Mouse (Mus musculus): ENCODE measurements around the gene Clca3b.
"Not testable (repeated sequence)": the region's sequence is repeated elsewhere in the genome, so short reads cannot be mapped to it uniquely, and the experiment has no call there.

Clca3b gene

GRCm38 (mm10) chr3:144849014-144849556, at the start of gene Clca3b:
TSS of gene Clca3b (minus strand) at chr3:144849357.
- DNase-seq (ENCODE audit: low spot score): not testable (repeated sequence)

GRCm38 (mm10) chr3:144897042-144897678, 48.0 kb upstream of the Clca3b start:
- DNase-seq (ENCODE audit: low spot score): no peak

- DNase-seq (ENCODE audit: low spot score): no peak
Measured at GRCm38 (mm10) chr3:144890246-144890758, 41.1 kb upstream of the Clca3b start.

GRCm38 (mm10) chr3:144886957-144887356, 37.8 kb upstream of the Clca3b start:
- DNase-seq (ENCODE audit: low spot score): no peak

- DNase-seq (ENCODE audit: low spot score): peak; percentile 20
Measured at GRCm38 (mm10) chr3:144872012-144872411, 22.9 kb upstream of the Clca3b start.

- DNase-seq (ENCODE audit: low spot score): no peak
Measured at GRCm38 (mm10) chr3:144849584-144849983, 427 bp upstream of the Clca3b start.

- no peak for DNase-seq (ENCODE audit: low spot score)
Measured at GRCm38 (mm10) chr3:144827257-144827656, 21.9 kb downstream of the Clca3b start.

GRCm38 (mm10) chr3:144825151-144825550, 24.0 kb downstream of the Clca3b start:
- peak; percentile 89 for DNase-seq (ENCODE audit: low spot score)

GRCm38 (mm10) chr3:144823331-144823730, 25.8 kb downstream of the Clca3b start:
- DNase-seq (ENCODE audit: low spot score): no peak

- DNase-seq (ENCODE audit: low spot score): no peak
Measured at GRCm38 (mm10) chr3:144820632-144821031, 28.5 kb downstream of the Clca3b start.

- not testable (repeated sequence) for DNase-seq (ENCODE audit: low spot score)
Measured at GRCm38 (mm10) chr3:144819219-144819618, 29.9 kb downstream of the Clca3b start, which contains the start of gene Clca3a2. TSS of gene Clca3a2 (minus strand) at chr3:144819494.

GRCm38 (mm10) chr3:144813336-144813735, 35.8 kb downstream of the Clca3b start:
- not testable (repeated sequence) for DNase-seq (ENCODE audit: low spot score)

GRCm38 (mm10) chr3:144811821-144812220, 37.3 kb downstream of the Clca3b start:
- no peak for DNase-seq (ENCODE audit: low spot score)

- DNase-seq (ENCODE audit: low spot score): not testable (repeated sequence)
Measured at GRCm38 (mm10) chr3:144808153-144808925, 40.8 kb downstream of the Clca3b start.

- not testable (repeated sequence) for DNase-seq (ENCODE audit: low spot score)
Measured at GRCm38 (mm10) chr3:144806626-144807025, 42.5 kb downstream of the Clca3b start.

GRCm38 (mm10) chr3:144801861-144802260, 47.3 kb downstream of the Clca3b start:
- peak; percentile 59 for DNase-seq (ENCODE audit: low spot score)

GRCm38 (mm10) chr3:144785181-144786148, 63.7 kb downstream of the Clca3b start:
- DNase-seq (ENCODE audit: low spot score): no peak
